Mouse (Mus musculus): ENCODE results near the gene Oxnad1.
"Not testable (repeated sequence)": the region's sequence is repeated elsewhere in the genome, so short reads cannot be mapped to it uniquely, and the experiment has no call there.

The Oxnad1 gene

DNA sequence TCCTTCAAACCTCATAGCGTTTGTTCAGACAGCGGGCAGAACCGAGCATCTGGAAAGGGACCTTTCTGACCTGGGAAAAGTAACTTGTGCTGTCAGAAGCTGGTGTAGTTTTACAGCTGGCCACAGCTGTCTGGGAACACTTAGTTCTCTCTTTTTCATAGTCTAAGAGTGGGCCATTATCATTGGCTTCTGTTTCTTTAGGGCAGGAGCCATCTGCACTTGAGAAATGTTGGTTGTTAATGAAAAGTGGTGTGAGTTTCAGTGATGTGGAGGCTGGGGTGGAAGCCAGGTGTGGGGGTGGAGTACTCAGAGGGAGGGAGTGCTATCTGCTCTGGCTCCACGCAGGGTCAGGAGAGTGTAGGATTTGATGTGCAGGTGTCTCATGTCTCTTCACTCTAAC is 6.0 kb downstream of the Oxnad1 start:
- DNase-seq (ENCODE audit: low spot score): no peak

DNA sequence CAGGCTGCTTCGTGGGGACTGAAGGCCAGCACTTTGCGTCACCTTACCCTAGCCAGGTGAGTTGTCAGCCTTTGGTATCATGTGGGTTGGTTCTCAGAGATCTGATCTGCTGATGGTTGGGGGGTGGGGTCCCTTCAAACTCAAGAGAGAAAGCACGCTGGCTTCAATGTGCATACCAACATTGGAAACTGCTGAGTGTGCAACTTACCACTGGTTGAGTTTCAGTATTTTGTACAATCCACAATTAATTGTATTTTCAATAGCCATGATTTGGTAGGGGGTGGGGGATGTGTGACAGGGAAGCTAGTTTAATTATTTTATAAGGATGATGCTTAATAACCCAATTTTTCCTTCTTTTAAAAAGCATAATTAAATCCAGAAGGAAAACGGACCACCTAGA is 6.5 kb downstream of the Oxnad1 start:
- DNase-seq (ENCODE audit: low spot score): no peak

DNA sequence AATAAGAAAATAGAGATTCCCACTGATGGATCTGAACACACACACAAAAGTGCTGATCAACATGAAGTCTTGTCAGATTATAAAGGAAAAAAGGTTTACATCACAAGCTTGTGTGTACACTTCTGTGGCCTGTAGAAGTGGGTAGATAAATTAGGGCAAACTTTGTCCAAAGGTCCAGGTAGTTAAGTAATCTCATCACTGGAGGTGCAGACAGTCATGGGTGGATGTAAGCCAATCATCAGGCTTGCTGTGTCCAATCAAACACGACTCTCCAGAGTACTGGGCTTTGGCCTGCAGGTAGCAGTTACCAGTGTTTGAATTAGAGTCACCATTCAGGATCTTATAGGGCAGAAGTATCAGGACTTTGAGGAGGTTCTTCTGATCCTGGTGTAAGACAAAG is 7.8 kb downstream of the Oxnad1 start:
- DNase-seq (ENCODE audit: low spot score): no peak

DNA sequence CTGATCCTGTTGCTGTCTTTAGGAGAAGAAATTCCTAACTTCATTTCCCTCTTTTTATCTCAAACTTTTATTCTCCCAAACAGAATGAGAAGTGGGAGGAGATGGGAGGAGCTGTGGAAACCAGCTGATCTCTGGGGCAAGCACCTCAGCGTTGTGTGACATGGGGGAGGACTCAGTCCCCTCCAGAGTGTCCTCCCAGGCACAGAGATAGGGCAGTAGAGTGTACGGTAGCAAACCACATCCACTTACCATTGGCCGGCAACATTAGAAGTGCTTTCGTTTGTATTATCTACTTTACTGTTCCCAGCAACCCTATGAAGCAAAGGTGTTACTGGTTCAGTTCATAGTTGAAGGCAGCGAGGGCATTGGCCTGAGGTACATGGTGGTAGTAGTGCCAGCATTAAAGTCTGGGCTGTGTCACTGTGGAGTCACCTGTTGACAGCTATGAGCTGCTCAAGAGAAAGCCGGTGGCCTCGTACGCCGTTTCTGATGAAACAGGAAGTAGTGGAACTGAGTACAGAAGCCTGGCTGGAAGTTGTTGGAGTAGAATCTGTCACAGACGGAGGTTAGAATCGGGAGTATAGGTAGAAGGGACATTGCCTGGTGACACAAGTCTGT is 8.4 kb downstream of the Oxnad1 start:
- DNase-seq (ENCODE audit: low spot score): no peak

DNA sequence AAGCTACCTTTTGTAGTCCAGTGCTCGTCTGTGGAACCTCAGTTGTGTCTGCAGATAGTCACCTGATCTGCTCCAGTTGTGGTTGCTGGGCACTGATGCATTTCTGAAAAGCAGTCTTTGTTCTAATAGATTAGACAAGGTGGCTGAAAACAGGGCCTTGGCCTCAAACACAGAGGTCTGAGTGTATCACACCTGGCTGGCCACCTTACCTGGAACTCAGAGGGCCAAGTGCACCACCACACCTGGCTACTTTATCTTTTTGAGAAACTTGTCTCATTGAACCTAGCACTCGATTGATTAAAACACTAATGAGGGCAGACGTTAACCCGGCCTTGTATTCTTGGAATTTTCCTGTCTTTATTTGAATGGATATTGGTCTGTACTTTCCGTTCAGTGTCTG is 10.5 kb downstream of the Oxnad1 start:
- DNase-seq (ENCODE audit: low spot score): no peak

DNA sequence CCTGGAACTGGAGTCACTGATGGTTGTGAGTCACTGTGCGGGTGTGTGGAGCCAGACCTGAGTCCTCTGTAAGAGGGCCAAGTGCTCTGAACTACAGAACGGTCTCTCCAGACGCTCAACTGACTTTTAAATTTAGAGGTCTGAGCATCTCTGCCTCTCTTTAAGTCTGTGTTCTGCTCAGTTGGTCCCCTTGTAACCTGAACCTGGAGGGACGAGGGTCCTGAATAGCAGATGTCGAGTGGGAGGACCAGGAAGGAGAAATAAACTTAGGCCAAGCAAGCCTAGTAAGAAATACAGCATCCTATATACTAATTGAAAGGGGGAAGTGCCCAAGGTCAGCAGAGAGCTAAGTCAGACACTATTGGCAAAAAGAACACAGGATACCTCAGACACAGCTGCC is 11.6 kb downstream of the Oxnad1 start:
- DNase-seq (ENCODE audit: low spot score): no peak

DNA sequence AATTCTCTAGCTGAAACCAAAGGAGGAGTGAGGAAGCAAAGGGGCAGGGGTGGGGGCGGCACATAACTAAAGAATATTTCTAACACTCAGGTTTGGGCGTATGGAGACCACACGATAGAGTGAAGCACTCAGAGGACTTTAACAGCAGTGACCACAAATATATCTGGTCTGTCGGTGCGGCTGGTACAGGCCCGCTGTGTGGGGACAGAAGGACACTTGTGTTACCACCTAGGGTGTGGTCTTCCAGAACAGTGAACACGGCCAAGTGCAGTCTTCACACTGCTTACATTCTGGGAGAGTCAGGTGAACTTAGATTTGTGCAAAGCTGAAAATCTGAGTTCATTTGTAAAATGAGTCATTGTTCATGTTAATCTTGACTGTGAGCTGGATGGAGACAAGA is 12.5 kb downstream of the Oxnad1 start:
- DNase-seq (ENCODE audit: low spot score): no peak

DNA sequence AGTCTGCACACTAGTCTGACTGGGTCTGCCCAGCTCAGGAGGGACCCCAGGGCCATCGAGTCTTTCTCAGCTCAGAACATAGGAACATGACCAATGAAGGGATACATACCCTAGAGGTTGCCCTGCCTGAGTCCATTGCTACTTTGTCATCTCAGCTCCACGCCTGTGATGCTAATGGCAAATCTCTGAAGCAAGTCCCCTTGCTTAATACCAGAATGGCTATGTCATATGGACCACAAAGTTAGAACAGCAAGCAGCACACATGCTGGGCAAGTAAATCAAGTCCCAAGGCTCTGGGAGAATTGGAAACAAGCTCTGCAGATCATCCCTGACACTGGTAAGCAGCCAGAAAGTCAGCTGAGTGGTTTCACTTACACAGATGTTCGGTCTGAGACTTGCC is 13.8 kb downstream of the Oxnad1 start:
- no peak for DNase-seq (ENCODE audit: low spot score)

DNA sequence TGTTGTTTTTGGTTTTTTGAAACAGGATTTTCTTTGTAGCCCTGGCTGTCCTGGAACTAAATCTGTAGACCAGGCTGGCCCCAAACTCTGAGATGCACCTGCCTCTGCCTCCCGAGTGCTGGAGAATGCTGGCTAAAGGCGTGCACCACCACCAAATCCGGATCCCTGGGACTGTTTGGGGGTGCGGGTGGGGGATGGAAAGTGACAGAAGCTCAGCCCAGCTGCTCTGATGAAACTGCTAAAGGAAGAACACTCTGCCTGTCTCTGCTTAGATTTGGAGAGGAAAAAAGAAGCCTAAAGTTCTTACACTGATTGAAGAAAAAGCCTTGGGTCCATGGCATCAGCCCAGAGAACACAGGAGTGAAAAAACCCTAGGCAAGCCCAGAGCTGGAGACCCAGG is 18.4 kb downstream of the Oxnad1 start:
- DNase-seq (ENCODE audit: low spot score): no peak

DNA sequence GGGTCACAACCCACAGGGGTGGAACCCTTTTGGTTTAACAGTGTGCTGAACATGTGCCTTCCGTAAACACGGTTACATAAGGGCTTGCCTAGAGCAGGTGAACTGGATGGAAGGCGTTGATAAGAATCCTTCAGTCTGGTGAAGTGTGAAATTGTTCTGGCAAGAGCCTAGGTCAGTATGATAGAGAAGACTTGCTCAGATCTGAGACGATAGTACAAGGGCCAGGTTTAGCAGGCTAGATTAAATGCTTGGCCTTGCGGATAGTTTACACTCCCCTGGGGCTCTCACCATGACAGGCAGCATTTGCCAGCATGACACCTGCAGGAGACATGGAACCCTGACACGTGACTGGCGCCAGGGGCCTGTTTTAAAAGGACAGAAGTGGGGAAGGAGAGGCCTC is 20.5 kb downstream of the Oxnad1 start:
- no peak for DNase-seq (ENCODE audit: low spot score)

DNA sequence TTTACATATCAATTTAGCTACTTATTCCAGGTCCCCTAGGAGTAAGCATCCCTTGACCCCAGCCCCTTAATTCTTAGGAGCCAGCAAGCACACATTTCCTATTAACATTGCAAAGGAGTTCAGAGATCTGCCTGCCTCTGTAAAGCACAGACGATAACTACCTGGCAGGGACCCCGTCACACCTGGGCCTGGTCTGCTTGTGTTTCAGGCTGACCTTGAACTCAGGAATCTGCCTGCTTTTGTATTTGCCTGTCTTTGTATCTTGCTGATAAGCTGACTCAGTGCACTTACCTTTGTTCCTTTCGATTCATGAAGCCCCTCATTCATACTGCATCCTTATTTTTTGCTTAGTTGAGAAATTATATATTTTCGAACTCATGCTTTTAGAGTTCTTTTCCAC is 21.7 kb downstream of the Oxnad1 start:
- no peak for DNase-seq (ENCODE audit: low spot score)

DNA sequence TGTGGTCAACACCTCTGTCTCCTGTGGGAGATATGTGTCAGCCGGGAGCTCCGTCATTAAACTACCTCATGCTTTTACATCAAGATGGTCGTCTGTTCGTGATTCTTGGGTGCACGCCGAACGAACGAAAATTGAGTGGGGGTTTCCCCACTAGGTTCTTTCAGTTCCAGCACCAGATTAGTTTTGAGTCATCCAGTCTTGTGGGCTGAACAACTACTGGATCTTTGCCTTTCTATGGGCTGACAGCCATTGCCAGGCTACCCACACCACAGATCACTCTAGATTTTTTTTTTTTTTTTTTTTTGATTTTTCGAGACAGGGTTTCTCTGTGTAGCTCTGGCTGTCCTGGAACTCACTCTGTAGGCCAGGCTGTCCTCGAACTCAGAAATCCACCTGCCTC is 26.9 kb downstream of the Oxnad1 start:
- not testable (repeated sequence) for DNase-seq (ENCODE audit: low spot score)

DNA sequence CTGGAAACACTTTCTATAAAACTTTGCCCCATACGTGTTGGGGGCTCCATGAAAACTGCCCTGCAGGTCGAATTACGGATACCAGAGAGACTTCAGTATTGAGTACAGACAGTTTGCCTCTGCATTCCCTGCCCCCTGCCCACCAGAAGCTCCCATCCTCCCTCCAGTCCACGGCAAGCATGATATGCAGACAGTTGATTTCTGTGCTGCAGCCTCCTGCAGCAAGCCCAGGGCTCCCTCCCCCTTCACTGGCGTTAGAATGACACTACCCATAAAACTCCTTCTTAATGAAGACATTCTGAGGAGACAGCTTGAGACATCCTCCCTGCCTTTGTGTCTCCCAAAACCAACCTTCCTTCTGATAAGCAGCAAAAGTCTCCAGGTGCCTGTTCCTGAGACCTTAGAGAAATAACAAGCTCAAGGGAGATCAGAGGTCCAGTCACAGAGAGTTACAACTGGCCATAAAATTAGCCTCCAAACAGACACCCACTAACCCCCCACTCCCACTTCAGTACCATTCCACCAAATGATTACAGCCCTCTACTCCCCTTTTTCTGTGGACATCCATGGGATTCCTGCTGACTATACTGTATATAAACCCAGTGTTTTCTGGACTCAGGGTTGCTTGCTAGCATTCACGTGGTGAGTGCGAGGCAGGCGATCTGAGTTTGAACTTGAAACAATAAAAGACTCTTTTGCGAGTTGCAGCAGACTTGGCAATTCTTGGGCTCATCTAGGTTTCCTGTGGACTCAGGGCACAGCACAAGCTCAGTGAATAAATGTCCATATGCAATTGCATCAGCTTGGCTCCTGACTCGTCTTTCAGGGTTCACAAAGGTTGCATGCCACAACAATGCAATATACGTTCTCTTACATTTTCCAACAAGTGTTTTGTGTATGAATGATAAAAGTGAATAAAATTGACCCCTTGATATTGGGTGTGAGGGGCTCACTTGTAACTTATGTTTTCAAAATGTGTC is 36.1 kb downstream of the Oxnad1 start:
- DNase-seq (ENCODE audit: low spot score): no peak

DNA sequence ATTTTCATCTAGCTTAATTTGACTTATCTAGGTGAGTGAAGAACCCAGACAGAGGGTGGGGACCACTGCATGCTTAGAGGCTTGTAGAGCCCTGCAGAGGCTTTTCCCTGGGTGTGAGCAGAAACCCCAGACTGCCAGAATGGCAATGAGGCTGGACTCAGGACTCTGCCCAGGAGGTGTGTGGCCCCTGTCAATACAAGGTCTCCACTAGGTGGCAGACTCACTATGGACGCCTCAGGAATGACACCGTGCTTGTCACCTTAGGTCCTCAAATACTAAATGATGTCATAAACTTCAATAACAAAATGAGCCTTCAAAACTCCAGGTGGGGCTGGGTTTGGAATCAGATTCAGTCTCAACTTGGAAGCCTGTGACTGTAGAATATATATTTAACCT is 36.7 kb downstream of the Oxnad1 start:
- DNase-seq (ENCODE audit: low spot score): no peak

DNA sequence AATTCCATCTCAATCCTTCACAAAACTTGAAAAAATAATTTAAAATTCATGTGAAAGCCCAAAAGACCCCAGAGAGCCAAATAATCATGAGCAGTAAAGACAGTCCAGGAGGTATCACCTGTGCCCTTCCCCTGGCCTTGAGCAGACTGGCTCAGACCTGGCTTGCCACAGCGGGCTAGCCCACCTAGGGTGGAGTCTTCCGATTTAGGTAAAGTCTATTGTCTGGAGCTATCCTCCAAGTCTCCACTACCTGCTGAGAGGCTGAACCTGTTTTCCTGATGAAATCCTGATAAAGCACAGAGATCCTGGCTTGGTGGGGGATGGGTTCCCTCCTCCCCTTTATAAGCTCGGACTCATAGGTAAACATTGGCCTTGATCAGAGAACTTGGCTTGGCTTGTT is 39.1 kb downstream of the Oxnad1 start:
- no peak for DNase-seq (ENCODE audit: low spot score)

DNA sequence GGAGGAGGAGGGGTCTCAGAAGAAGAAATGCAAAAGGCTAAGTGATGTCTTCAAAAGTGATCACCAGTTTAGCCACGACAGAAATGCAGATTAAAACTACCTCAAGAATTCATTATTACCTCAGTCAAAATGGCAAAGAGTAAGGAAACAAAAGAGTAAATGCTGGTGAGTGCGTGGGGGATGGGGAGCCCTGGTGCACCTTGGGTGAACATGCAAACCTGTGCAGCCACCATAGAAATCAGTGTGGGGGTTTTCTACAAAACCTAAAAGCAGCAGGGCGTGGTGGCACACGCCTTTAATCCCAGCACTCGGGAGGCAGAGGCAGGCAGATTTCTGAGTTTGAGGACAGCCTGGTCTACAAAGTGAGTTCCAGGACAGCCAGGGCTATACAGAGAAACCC is 40.1 kb downstream of the Oxnad1 start:
- not testable (repeated sequence) for DNase-seq (ENCODE audit: low spot score)

DNA sequence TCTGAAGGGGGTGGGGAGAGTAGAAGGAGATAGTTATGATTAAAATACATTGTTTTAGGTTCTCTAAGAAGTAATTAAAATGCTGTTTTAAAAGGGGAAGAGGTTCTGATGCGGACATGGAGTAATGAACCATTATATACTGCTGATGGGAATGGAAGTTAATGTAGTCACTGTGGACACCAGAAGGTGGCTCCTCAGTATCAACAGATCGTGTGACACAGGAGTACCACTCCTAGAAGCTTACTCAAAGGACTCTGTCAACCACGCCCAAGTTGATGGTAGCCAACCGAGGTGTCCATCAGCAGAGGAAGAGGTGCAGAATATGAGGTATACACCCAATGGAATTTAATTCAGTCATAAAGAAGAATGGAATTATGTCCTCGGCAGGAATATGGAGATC is 43.2 kb downstream of the Oxnad1 start:
- no peak for DNase-seq (ENCODE audit: low spot score)

DNA sequence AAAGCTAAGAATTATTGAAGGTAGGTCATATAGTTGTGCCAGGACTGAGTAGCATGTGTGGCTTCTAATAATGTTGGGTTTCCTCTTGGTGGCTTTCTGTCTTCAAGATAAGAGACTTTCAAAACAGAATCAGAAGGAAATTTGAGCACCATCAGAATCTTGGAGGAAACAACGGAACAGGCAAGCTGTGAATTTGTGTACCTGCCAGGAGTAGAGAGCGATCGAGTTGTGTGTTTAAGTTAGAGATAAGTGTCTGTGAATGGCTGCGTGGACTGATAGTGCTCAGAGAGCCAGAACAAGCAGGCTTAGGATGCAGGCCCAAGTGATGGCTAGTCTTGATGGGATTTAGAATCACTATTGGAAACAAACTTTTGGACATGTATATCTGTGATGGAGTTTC is 46.7 kb downstream of the Oxnad1 start:
- DNase-seq (ENCODE audit: low spot score): no peak

DNA sequence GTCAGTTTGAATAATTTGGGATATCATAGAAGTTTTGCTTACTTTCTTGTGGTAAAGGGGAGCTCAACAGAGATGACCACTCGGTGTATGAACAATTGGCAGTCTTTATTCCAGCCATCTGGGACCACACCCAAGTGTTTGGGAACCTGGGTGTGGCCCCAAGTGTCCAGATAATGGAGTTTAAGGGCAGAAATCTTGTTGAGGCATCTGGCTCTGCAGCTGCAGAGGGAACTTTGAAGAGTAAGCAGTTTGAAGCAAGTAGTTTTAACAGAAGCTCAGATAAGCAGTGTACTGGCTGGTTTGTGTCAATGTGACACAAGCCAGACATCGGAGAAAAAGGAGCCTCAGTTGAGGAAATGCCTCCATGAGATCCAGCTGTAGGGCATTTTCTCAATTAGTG is 49.1 kb downstream of the Oxnad1 start:
- DNase-seq (ENCODE audit: low spot score): no peak

DNA sequence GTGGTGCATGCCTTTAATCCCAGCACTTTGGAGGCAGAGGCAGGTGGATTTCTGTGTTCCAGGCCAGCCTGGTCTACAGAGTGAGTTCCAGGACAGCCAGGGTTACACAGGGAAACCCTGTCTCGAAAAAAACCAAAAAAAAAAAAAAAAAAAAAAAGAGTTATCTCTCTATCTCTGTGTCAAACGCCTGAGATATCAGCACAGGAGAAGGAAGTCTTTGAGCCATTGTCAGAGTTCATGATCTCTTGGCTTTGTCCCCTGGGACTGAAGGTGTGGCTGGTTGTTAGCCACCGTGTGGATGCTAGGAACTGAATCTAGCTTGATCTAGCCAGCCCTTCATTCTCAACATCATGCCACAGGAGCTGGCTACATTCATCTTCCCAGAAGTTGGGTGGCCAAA is 51.3 kb downstream of the Oxnad1 start:
- not testable (repeated sequence) for DNase-seq (ENCODE audit: low spot score)

DNA sequence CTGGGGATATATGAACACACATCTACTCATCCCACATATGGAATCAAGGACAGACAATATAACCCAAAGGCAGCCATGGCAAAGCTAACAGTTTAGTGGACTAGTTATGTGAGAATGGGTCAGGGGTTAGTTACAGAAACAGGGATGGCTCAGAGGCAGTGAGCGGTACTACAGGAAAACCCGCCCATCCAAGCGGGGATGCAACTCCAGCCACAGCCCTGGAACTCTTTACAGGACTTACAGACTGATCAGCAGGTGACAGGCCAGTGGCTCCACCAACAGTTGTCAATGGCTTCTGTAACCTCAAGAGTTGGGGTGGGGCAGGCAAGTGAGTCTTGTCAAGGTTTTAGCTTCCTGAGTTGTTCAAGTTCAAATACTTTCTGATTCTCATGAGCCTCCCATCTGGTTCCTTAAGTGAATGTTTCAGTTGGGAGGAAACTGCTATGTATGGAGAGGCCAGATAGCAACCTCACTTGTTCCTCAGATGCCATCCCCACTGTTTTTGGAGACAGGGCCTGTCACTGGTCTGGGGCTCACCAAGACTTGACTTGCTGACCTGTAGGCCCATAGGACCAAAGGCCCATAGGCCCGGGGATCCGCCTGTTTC is 55.3 kb downstream of the Oxnad1 start:
- no peak for DNase-seq (ENCODE audit: low spot score)

DNA sequence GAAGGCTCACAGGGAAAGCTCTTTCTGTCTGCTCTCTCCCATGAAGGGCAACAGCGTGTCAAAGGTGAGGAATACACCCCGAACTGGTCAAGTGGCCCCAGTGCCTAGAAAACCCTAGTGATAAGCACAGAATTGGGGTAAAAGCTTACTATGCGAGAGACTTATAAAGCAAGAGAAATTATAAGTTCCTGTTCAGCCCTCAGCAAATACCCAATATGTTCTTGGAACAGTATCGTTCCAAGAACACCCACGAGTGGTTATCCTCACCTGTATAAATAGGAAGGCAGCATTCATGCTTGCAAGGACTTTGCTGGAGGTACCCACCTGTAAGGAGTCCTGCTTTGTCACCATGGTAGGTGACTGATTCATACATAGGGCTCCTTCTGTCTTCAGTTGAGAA is 56.5 kb downstream of the Oxnad1 start, which contains the start of gene Msmb:
Gene Msmb, plus strand, starts transcription at position 301 of the 400 bp plus-strand sequence.
- DNase-seq (ENCODE audit: low spot score): no peak

DNA sequence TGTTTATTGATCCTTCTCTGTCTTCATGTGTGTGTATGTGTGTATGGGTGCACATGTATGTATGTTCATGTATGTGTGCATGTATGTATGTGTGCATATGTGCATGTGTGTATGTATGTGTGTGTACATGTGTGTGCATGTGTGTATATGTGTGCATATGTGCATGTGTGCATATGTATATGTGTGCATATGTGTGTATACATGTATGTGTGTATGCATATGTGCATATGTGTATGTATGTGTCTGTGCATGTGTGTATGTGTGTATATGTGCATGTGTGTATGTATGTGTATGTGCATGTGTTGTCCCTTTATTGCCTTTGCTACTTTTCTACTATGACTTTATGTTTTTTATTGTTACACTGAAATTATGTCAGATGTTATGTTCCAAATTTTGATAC is 59.6 kb downstream of the Oxnad1 start:
- no peak for DNase-seq (ENCODE audit: low spot score)

Measured in urinary bladder, postnatal 10 days (tissue).